Mouse (Mus musculus) large intestine, adult 2 months (tissue): ENCODE results near the gene Zbtb37. TPM values are rescaled to one million over a fixed set of nuclear protein-coding genes. Genes with fewer than 3 reads are reported as not detected.
A peak's percentile ranks its signal among the peaks of the same experiment; 100 is the strongest.

Experiments used
- DNase-seq: peaks from one replicate; pipeline ENCODE4 v3.0.0-alpha.2; 2012; ENCODE audit warnings: low read depth, low spot score
- WGBS: fragments of 180-500 bp; shearing (Covaris S2); methylation state at CpG from one replicate; pipeline ENCODE4 v1.1.7; 2018; 5-methylcytosine and 5-hydroxymethylcytosine counted together
- polyA plus RNA-seq: library from polyadenylated mRNA; depleted of rRNA; stranded (reverse); fragments of >200 nt; gene quantifications from 2 replicates; pipeline ENCODE4 v1.2.3, GENCODE M21; 2012; rRNA removed

Gene Zbtb37
- polyA plus RNA-seq: 0.52 and 0.78 TPM in 2 replicates

DNA sequence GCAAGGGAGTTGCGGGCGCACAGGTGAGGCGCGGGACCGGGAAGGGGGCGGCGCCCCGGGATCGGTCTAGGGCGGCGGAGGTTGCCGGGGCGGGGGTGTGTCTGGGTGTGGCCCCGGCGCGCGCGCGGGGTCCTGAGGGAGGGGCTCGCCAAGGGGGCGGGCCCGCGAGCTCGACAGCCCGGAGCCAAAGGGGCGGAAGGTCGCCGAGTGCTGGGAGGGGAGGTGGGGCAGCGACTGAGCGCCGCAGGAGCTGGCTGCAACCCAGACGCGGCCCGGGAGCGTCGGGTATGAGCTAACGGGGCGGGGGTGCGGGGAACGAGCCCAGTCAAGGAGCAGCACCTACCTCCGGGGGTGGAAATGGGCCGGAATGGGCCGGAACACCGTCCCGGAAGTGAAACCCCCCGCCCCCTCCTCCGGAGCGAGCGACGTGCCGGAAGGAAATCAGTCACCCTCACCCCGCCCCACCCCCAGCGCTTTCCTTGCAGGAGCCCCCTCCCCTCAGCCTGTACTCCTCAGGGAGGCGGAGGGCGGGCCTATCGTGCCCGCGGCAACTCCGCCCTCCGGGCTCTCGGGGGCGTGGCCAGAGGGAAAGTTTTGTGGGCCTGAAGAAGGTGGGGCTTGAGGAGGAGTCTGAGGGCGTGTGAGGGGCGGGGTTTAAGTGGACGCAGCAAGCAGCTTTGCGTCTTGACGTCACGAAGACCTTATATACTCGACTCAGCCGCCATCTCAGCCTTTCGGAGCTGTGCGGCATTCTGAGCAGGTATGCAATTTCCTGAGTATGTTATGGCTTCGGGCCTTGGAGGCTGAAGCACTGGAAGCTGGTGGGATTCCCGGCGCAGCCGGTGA is at the start of gene Zbtb37:
Zbtb37 (minus strand) TSS at position 415 of the 846 bp plus-strand sequence.
- DNase-seq: peak; percentile 94
- under 1% methylated on average over 75 of the region's 76 CpGs for WGBS

DNA sequence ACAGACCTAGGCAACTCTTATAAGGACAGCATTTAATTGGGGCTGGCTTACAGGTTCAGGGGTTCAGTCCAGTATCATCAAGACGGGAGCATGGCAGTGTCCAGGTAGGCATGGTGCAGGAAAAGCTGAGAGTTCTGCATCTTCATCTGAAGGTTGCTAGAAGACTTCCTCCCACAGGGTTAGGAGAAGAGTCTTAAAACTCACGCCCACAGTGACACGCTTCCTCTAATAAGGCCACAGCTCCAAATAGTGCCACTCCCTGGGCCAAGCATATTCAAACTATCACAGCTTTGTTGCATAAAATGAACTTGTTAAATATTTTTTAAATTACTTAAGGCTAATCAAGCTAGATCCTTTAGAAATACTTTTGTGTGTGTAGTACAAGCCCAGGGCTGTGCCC is 42.6 kb upstream of the Zbtb37 start:
- DNase-seq: no peak
- 82% methylated on average over 3 of the region's 3 CpGs for WGBS

DNA sequence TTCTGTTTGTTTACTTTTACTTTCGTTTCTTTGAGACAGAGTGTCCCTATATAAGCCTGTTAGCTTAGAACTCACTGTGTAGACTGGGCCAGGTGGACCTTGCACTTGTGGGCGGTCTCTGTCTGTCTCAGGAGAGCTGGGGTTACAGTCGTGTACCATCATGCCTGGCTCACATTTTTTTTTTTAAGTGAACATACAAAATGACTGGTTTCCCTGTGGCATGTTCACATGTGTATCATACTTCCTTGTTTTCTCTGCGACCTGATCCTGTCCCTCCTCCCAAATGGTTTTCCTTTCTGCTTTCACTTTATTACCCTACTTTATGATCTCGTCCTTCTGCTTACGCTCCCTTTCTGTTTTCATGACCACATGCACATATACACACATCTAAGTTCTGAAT is 41.6 kb upstream of the Zbtb37 start:
- WGBS: 23% methylated on average over 6 of the region's 6 CpGs
- peak; percentile 61 for DNase-seq

DNA sequence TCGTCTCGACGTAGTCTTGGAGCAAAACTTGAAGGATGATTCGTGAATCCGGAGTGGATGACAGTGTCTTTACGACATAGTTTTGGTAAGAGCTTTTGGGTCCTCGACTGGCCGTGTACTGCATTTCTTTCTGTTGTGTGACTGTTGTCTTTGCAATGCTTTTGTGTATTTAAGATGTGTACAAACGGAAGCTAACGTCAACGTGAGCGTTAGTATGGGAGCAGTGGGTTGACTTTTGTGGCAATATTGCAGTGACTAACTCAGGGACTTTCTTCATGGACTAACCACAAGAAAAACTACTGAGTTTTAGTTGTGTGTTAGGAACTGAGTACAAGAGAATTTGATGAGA is 36.6 kb upstream of the Zbtb37 start:
- DNase-seq: no peak
- whole genome bisulfite sequencing: under 1% methylated on average over 12 of the region's 12 CpGs

DNA sequence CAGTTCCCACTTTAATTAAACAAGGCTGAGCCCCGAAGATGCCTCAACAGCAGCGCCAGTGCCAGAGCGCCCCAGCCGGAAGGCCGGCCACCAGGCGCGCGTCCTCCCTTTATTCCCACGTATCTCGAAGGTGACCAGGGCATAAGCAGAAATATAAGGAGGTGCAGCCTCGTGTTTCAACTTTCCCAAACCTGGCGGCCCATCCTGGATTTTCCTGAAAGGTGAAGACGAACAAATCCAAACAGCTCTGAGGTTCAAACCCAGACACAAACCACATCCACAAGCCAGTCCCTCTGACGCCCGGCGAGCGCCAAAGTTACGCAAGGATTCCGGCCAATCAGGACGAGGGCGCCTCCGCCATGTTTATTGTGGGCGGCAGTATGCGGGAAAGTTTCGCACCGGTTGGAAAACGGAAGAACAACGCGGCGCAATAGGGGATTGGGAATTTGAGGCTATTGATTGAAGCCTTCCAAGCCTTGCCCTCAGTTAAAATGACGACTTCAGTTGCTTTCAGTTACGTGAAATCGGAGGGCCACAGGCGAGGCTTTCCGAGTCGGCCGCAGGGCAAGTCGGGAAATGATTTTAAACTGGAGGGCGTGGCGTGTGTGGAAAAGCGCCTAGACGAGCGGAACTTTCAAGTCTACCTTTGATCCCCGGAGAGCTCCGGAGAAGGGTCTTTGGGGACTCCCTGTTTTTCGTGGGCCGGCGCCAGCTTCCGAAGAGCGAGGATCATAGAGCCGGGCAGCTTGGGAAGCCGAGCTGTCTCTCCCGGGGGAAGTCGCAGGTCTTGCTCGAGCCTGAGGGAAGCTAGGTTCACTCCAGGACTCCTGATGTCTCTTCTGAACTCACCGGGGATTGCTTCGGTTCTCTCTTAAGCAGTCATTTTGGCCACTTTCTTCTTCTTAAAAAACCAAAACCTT is 36.0 kb upstream of the Zbtb37 start, which contains the start of the genes Dars2 and Cenpl:
Dars2 (minus strand) TSS at position 307 of the 920 bp plus-strand sequence.
Cenpl (plus strand) TSS at position 362 of the 920 bp plus-strand sequence.
- DNase-seq: peak; percentile 98
- under 1% methylated on average over 57 of the region's 57 CpGs for WGBS

DNA sequence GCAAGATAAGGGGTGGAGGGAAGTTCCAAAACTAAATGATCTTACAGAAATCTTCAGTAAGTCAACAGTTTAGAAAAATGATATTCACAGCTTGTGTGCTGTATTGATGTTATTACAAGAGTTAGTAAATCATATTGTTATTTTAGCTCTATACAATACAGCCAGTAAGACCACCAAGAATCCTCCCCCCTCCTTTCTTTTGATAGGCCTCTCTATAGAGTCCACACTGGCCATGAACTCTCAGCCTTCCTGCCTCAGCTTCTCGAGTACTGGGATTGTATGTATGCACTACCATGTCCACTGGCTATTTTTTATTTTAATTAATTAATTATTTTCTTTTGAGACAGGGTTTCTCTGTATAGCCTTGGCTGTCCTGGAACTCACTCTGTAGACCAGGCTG is 28.7 kb upstream of the Zbtb37 start:
- WGBS: 81% methylated on average over 1 of the region's 1 CpGs
- no peak for DNase-seq

DNA sequence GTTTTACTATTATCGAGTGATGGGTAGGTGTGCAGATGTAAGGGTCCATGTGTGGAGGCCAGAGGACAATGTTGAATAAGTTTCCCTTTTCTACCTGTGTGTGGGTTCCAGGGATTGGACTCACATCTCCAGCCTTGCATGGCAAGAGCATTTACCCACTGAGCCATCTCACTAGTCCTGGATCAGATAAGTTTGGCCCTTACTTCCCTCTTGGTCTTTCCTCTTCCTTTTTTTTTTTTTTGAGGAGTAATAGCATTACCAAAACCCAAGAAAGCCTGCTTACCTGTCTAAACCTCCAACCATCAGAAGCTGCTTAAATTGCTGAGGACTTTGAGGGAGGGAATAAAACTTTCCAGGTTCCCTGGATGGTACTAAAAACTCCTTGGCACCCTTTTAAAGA is 22.5 kb upstream of the Zbtb37 start:
- DNase-seq: no peak
- WGBS: 96% methylated on average over 1 of the region's 1 CpGs

DNA sequence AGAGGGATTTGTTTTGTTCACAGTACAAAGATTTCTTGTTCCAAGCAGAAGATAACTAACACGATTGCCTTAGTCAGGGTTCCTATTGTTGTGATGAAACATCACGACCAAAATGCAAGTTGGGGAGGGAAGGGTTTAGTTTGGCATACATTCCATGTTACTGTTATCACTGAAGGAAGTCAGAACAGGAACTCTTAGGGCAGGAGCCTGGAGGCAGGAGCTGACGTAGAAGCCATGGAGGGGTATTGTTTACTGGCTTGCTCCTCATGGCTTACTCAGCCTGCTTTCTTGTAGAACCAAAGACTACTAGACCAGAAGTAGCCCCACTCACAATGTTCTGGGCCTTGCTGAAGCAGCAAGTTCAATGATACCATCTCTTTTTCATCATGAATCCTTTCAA is 12.3 kb upstream of the Zbtb37 start:
- WGBS: 87% methylated on average over 3 of the region's 3 CpGs
- no peak for DNase-seq

DNA sequence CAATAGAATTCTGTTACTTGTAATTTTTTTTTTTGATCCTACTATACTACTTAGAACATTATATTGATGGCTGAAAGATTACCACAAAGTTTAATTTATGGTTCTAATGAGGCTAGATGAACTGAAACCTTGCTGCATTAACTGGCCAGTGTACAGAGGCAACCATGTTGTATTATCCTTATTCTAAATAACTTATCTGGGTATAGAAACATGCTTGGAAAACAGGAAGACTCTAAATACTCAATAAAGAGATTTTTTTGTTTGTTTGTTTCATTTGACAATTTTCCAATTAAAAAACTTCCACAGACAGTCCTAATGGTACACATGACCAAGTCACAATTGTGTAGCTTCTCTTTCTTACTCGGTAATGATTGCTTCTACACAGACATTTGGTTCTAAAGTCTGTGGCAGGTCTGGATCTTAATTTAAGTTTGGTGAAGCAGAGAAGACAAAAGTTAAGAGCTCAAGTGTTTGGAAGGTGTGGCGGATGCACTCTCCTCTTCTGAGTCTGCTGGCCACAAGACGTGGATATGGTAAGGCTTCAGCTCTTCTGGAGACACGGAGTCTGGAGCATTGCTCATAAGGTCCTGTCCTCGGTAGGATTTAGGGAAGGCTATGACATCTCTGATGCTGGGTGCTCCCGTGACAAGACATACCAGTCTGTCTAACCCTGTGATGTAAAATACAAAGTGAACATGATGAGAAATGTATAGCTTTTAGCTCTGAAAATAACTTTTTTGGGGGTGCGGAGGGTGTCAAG is 6.8 kb upstream of the Zbtb37 start:
- WGBS: 87% methylated on average over 7 of the region's 7 CpGs
- no peak for DNase-seq

DNA sequence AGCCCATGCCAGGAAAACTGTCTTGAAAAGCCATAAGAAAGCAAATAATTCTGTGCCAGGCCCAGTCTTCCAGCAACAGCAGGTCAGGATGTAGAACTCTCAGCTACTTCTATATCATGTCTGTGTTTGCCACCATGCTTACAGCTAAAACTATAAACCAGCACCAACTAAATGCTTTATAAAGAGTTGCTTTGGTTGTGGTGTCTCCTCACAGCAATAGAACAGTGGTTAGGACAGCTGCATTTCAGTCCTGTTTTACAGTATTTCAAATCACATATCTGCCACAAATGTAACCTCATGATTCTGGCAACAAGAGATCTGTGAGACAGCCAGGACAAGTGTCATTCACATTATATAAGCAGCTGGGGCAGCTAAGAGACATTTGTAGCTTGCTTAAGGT is 6.2 kb upstream of the Zbtb37 start:
- DNase-seq: no peak

DNA sequence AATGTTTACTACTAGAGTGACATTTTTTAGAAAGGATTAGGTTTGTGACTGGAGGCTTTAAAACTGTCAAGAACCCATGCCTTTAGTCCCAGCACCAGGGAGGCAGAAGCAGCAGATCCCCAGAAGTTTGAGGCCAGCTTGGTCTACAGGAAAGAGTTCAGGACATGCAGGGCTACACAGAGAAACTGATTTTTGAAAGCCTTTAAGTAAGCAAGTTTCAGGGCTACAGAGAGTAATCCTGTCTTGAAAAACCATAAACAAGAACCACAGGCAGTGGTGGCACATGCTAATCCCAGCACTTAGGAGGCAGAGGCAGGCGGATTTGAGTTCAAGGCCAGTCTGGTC is 5.7 kb upstream of the Zbtb37 start:
- 54% methylated on average over 1 of the region's 1 CpGs for WGBS
- no peak for DNase-seq

DNA sequence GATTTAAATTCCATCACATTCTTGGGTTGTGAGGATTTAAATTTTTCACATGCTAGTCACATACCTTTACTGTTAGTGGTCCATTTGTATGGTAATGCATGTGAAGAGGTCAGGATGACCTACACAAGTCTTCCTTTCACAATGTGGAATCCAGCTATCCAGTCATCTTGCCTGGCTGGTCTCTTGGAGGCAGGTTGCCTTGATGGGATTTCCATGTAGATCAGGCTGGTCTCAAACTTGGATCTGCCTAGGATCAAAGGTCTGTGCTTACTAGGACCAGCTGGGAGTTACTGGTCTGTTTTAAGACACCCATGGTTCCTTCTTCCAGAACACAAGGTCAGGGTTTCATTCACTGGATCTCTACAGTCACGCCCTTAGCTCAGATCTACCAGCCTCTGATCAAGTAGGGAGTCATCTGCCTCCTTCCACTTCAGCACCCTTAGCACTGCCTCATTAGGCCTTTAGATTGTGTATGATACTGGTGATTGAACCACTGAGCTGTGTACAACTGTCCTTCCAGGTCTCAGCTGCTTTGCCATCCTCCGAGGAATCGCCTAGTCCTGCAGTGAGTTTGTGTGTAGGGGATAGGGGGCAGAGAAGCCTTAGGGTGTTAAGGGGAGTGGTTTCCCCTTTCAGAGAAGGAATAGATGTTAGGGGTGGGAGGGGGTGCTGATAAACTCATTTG is 5.2 kb upstream of the Zbtb37 start:
- no peak for DNase-seq
- 28% methylated on average over 3 of the region's 3 CpGs for WGBS

DNA sequence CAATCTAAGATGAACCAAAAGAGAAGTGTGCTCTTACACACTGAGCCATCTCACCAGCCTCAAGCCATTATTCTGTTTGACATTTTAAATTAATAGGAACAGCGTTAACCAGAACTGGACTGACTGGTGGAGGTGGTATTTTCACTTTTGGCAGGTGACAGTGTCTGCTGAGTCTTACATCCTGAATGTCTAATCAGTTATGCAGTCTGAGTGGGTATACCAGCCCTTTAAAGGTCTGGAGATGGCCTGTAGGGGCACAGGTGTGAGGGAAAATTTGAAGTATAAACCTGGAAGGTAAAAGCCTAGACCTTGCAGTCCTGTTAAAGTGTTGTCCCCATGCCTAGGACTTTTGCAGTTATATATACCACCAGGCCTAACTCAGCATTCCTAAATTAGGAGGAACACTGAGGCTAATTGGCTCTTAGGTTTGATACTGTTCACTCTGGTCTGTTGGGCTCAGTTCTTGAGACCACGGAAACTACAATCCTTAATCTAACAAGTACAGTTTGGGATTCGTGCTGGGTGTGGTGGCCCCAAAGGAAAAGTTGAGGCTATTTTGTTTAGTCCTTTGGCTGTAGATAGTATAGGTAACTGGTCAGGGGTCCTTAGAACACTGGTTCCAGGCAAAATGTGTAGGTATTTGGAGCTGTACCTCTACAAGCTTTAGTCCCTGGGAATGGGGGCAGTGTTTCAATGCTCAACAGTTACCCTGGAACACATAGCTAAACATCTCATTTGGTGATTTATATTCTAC is 4.5 kb upstream of the Zbtb37 start:
- WGBS: 38% methylated on average over 3 of the region's 3 CpGs
- DNase-seq: no peak

DNA sequence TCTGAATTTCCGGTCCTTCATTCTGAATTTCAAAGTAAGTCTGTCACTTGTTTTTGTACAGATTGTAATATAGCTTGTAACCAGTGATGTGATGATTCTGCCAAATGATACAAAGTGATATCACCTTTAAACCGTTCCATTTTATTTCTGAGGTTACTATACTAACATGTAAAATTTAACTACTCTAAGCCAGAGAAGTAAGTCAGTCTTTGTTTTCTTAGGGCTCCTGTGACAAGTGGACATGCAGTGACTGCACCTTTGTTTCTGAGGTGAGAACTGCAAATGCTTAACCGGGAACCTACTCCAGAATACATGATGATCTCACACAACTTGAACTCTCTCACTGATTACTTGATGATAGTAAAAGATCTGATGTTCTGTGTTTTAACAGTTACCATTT is 3.4 kb upstream of the Zbtb37 start:
- DNase-seq: no peak
- WGBS: 23% methylated on average over 3 of the region's 3 CpGs

DNA sequence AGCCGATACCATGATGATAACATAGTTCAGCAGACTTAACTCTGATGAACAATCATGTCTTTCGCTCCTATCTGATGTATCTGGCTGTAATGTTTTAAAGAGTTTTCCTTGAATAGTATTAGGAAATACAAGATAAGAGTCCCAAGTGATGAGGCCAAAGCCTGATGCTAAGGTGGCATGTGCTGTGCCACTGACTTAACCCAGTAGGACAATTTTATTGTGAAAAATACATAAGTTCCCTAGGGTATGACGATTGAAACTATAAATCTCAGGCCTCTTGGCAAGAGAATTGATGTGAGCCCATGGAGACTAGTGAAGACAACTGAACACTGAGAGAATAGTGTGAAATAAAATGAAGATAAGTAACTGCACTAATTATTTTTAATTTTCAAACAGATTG is 3.0 kb upstream of the Zbtb37 start:
- DNase-seq: no peak
- 20% methylated on average over 3 of the region's 3 CpGs for WGBS

DNA sequence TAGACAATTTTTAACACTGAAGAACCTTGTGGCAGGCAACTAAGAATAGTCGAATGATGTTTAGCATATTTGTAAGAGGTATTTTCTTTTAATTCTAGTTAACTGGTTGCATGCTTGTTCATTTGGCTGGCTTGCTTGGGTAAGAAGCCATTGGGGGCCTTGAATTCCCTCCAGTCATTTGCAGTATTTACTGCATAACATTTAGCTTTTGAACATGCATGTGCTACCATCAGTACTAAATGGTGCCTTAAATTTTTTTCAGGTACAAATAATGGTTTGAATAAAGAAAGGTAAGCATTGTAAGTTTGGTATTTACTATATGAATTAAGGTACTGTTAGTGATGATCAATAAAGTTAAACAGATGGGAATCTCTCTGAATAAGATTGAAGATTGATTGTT is 2.4 kb upstream of the Zbtb37 start:
- DNase-seq: no peak
- WGBS: 0% methylated on average over 1 of the region's 1 CpGs

DNA sequence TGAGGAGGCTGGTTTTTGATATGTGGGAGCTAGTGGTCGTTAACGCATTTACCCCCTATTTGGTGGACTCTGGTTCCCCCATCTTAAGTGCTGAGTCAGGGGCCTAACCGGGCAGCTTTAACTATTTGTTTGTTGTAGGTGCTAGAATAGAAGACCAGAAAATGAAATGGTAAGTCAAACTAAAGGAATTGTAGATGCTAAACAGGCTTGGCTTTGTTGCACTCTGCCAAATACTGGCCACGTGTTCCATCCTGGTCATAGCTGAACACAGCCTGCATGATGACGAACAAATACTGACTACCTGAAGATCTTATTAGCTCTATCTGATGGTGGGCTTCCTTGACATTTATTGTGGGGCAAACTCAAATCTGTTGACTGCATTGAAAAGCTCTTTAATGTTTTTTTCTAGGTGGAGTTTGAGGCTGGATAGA is 1.8 kb upstream of the Zbtb37 start:
- no peak for DNase-seq
- WGBS: under 1% methylated on average over 5 of the region's 5 CpGs

DNA sequence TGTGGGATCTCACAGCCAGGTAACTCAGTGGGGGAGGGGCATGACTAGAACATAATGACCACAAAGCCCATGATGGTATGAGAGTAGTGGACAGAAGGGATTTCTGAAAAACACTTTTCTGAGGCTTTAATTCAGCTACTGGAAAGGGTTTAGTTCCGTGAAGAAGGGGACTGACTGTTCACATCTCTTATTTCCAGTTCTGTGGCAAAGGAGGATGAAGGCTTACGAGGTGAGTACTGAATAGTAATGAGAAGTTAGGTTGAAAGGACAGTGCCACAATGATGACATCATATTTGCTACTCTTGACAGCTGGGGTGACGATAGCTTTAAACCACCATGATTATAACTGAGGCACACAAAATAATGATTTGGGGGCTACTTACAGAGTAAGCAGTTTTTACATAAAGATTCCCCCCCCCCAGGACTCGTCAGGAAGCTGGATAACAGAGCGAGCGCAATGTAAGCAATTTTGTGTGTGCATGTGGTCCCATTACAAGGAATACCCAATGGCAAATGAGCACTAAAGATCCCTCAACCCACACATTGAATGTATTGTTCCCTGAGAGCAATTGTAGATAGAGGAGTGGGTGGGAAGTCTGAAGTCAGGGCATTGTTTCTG is 1.2 kb upstream of the Zbtb37 start:
- WGBS: 2% methylated on average over 6 of the region's 6 CpGs

More for the DNA sequence above, 1.2 kb upstream of the Zbtb37 start:
- DNase-seq: no peak
